In genomic region chr16:21245387-21245786, GRCm38 (mm10) we compare ENCODE assay signal across 9 mouse cellular contexts. TPM values are rescaled to one million over a fixed set of nuclear protein-coding genes. Genes with fewer than 3 reads are reported as not detected.
A peak's percentile ranks its signal among the peaks of the same experiment; 100 is the strongest.
DNase-seq lines count a peak whose midpoint lies in the region; ATAC-seq and TF ChIP-seq lines count a peak whose summit lies in the region.
"Had no signal": no experiment of that assay in that cellular context is flagged by ENCODE, and none has a peak within 500 bp of the region (broad histone marks: within the 10 kb centered on the region; RNA-seq: fewer than 3 reads in every experiment).

No protein-coding gene starts in this region.

- H3K9ac ChIP-seq in heart, embryonic 13.5 days: 0 out of 2 replicates have a peak overlapping the region, but pooled peaks have one; percentile 1
- no peak overlapping the region for H3K9ac ChIP-seq in midbrain, embryonic 12.5 days (replicated peaks)
- H3K9ac ChIP-seq in midbrain, embryonic 15.5 days: no peak overlapping the region
- no peak overlapping the region for H3K9ac ChIP-seq in hindbrain, postnatal 0 days (replicated peaks; ENCODE audit: low read length)

- peak overlapping the region; percentile 92 for H3K4me2 ChIP-seq in heart, embryonic 13.5 days
- peak overlapping the region; percentile 72; the same call in 1 of the 2 replicates for H3K4me2 ChIP-seq in midbrain, embryonic 12.5 days (replicated peaks)
- H3K4me2 ChIP-seq in midbrain, embryonic 15.5 days: no peak overlapping the region; the same call in 1 of the 2 replicates
- 0 out of 2 replicates have a peak overlapping the region, but pooled peaks have one; percentile 88 for H3K4me2 ChIP-seq in hindbrain, postnatal 0 days (ENCODE audit: low read depth, low read length)

- H3K27me3 ChIP-seq in heart, embryonic 13.5 days (replicated peaks): peaks cover 32% of the 10 kb centered on the region
- peaks cover 83% of the 10 kb centered on the region for H3K27me3 ChIP-seq in midbrain, embryonic 12.5 days
- peaks cover 34% of the 10 kb centered on the region for H3K27me3 ChIP-seq in midbrain, embryonic 15.5 days (replicated peaks)
- H3K27me3 ChIP-seq in hindbrain, postnatal 0 days (ENCODE audit: insufficient read depth, low read length): peaks cover 9% of the 10 kb centered on the region

- TF ChIP-seq CTCF in hindbrain, postnatal 0 days (IDR thresholded peaks at IDR 0.05; ENCODE audit: low read depth): no peak

- H3K9me3 ChIP-seq in heart, embryonic 13.5 days: no peaks in the 10 kb centered on the region
- H3K9me3 ChIP-seq in midbrain, embryonic 12.5 days: no peaks in the 10 kb centered on the region
- no peaks in the 10 kb centered on the region for H3K9me3 ChIP-seq in midbrain, embryonic 15.5 days
- H3K9me3 ChIP-seq in hindbrain, postnatal 0 days (ENCODE audit: low read length): no peaks in the 10 kb centered on the region
- H3K9me3 ChIP-seq: liver, embryonic 12.5 days had no signal

- 17% methylated on average over 7 of the region's 7 CpGs for WGBS in heart, embryonic 13.5 days
- 11% methylated on average over 7 of the region's 7 CpGs for WGBS in midbrain, embryonic 12.5 days
- 15% methylated on average over 7 of the region's 7 CpGs for WGBS in midbrain, embryonic 15.5 days
- WGBS in hindbrain, postnatal 0 days: 16% methylated on average over 7 of the region's 7 CpGs

- DNase-seq in heart, postnatal 36 days: no peak
- no peak for DNase-seq in hindbrain, postnatal 0 days (ENCODE audit: low spot score)
- no peak for DNase-seq in embryo, embryonic 9.5 days (ENCODE audit: extremely low spot score)
- DNase-seq in c-Kit-positive CD71-positive TER-119-positive erythroid progenitor cells, embryonic 14.5 days (ENCODE audit: low spot score): no peak
- DNase-seq in cerebellum, postnatal 10 days: no peak

- peaks cover 61% of the 10 kb centered on the region for H3K4me1 ChIP-seq in heart, embryonic 13.5 days
- peaks cover 43% of the 10 kb centered on the region for H3K4me1 ChIP-seq in midbrain, embryonic 12.5 days
- H3K4me1 ChIP-seq in midbrain, embryonic 15.5 days: peaks cover 30% of the 10 kb centered on the region
- H3K4me1 ChIP-seq in hindbrain, postnatal 0 days (ENCODE audit: insufficient read depth, low read length): peaks cover 11% of the 10 kb centered on the region; the same call in 1 of the 2 replicates

- 0 out of 2 replicates have a peak overlapping the region, but pooled peaks have one; percentile 55 for H3K4me3 ChIP-seq in heart, embryonic 13.5 days
- no peak overlapping the region for H3K4me3 ChIP-seq in midbrain, embryonic 12.5 days
- H3K4me3 ChIP-seq in midbrain, embryonic 15.5 days: no peak overlapping the region
- H3K4me3 ChIP-seq in hindbrain, postnatal 0 days (ENCODE audit: low read length): no peak overlapping the region

- H3K36me3 ChIP-seq in heart, embryonic 13.5 days: no peaks in the 10 kb centered on the region
- H3K36me3 ChIP-seq in midbrain, embryonic 12.5 days: no peaks in the 10 kb centered on the region
- no peaks in the 10 kb centered on the region for H3K36me3 ChIP-seq in midbrain, embryonic 15.5 days (replicated peaks)
- H3K36me3 ChIP-seq in hindbrain, postnatal 0 days (ENCODE audit: insufficient read depth, low read length): no peaks in the 10 kb centered on the region
- H3K36me3 ChIP-seq: liver, embryonic 12.5 days had no signal

- intact Hi-C loops in heart, postnatal 36 days (cut with DNase I): loop anchor here (2.0 to 5.0 kb wide), 2 partner anchors 35 to 87 kb away; no protein-coding TSS in a partner anchor

- ATAC-seq in heart, embryonic 13.5 days (ENCODE audit: extremely low read depth, insufficient number of reproducible peaks, low FRiP score, low TSS enrichment): no peak
- ATAC-seq in midbrain, embryonic 12.5 days (ENCODE audit: low FRiP score, low read depth): 0 out of 2 replicates have a peak, but pooled peaks have one; percentile 13
- ATAC-seq in midbrain, embryonic 15.5 days (replicated peaks): no peak
- ATAC-seq in hindbrain, postnatal 0 days: no peak

- H3K27ac ChIP-seq in heart, embryonic 13.5 days (replicated peaks): peak overlapping the region; percentile 3; the same call in 1 of the 2 replicates
- no peak overlapping the region for H3K27ac ChIP-seq in midbrain, embryonic 12.5 days (replicated peaks)
- H3K27ac ChIP-seq in midbrain, embryonic 15.5 days: no peak overlapping the region
- no peak overlapping the region for H3K27ac ChIP-seq in hindbrain, postnatal 0 days
- H3K27ac ChIP-seq: liver, embryonic 12.5 days had no signal

RNA-seq across cellular contexts. Expression of gene Ephb3, which starts 40.8 kb away (rescaled TPM):
- polyA plus RNA-seq in heart, embryonic 13.5 days (2015; fragmentation: Nextera tagmentation; extraction: Ambion mirVana): 15.5 and 16.9 TPM in 2 replicates
- total RNA-seq in heart, postnatal 36 days (2021): 1 to 10 TPM; 5.7 to 7.5 TPM
- polyA plus RNA-seq in midbrain, embryonic 12.5 days (2016; fragmentation: Nextera tagmentation; extraction: Ambion mirVana): 23.6 and 24.2 TPM in 2 replicates
- 12.2 and 14.0 TPM in 2 replicates for polyA plus RNA-seq in midbrain, embryonic 15.5 days (2015; fragmentation: Nextera tagmentation; extraction: Ambion mirVana)
- total RNA-seq in hindbrain, postnatal 0 days (2014; rRNA removed): 21.4 and 22.3 TPM in 2 replicates
- 8.3 and 8.6 TPM in 2 replicates for polyA plus RNA-seq in hindbrain, postnatal 0 days (2015; fragmentation: Nextera tagmentation; extraction: Ambion mirVana)
